1 mouse cellular context compared by ENCODE assay signal in genomic region chr11:95350960-95351359, GRCm38 (mm10).
TF ChIP-seq lines count a peak whose summit lies in the region.

No protein-coding gene starts in this region.

TF ChIP-seq in CH12.LX, 34 proteins besides CTCF, POLR2A, EP300 and RAD21 (continued from another document):
- TF ChIP-seq MYC (IDR thresholded peaks at IDR 0.05; ENCODE audit: low read depth, low read length) (no peak), IRF4 (IDR thresholded peaks at IDR 0.05; ENCODE audit: low read depth, low read length) (no peak), TCF12 (IDR thresholded peaks at IDR 0.05; ENCODE audit: low read depth, low read length) (peak; percentile 63; the same call in 1 of the 2 replicates), USF2 (conservative IDR thresholded peaks at IDR 0.05; ENCODE audit: low read depth, low read length) (peak; percentile 50), SMC3 (IDR thresholded peaks at IDR 0.05; ENCODE audit: low read depth, low read length) (no peak), RCOR1 (conservative IDR thresholded peaks at IDR 0.05; ENCODE audit: low read depth, low read length) (no peak), ZKSCAN1 (IDR thresholded peaks at IDR 0.05; ENCODE audit: borderline replicate concordance, low read depth, low read length) (no peak), SIN3A (IDR thresholded peaks at IDR 0.05; ENCODE audit: low read length) (no peak), JUN (IDR thresholded peaks at IDR 0.05; ENCODE audit: insufficient read depth, low read depth, low read length) (no peak), TBP (conservative IDR thresholded peaks at IDR 0.05; ENCODE audit: low read depth, low read length) (no peak), ZC3H11A (IDR thresholded peaks at IDR 0.05; ENCODE audit: low read depth, low read length) (no peak), CHD1 (IDR thresholded peaks at IDR 0.05; ENCODE audit: low read depth, low read length) (no peak), MAFK (IDR thresholded peaks at IDR 0.05; ENCODE audit: insufficient replicate concordance, low read length) (no peak), NRF1 (IDR thresholded peaks at IDR 0.05; ENCODE audit: low read depth, low read length) (no peak), ETS1 (conservative IDR thresholded peaks at IDR 0.05; ENCODE audit: low read depth, low read length) (peak; percentile 36; the same call in 1 of the 2 replicates), CHD2 (IDR thresholded peaks at IDR 0.05; ENCODE audit: low read length) (no peak), NELFE (IDR thresholded peaks at IDR 0.05; ENCODE audit: low read depth, low read length) (no peak), MXI1 (IDR thresholded peaks at IDR 0.05; ENCODE audit: low read depth, low read length) (no peak), MAX (IDR thresholded peaks at IDR 0.05; ENCODE audit: low read length) (no peak), E2F4 (IDR thresholded peaks at IDR 0.05; ENCODE audit: insufficient replicate concordance, low read depth, low read length) (no peak), ZNF384 (IDR thresholded peaks at IDR 0.05; ENCODE audit: low read depth, low read length) (no peak), HCFC1 (IDR thresholded peaks at IDR 0.05; ENCODE audit: low read depth, low read length) (no peak), POLR2AphosphoS2 (IDR thresholded peaks at IDR 0.05; ENCODE audit: low read depth, low read length) (no peak)
